Mouse (Mus musculus): Measurements from ENCODE around the gene Olfr90. TPM values are rescaled to one million over a fixed set of nuclear protein-coding genes. Genes with fewer than 3 reads are reported as not detected.
"Not testable (repeated sequence)": the region's sequence is repeated elsewhere in the genome, so short reads cannot be mapped to it uniquely, and the experiment has no call there.

Gene Olfr90
- 0.08 TPM in 1 of 2 replicates, not detected in the other for polyA plus RNA-seq (2016; fragmentation: Nextera tagmentation; extraction: Ambion mirVana)

- no peaks in the 10 kb centered on the region for H3K4me1 ChIP-seq (replicated peaks)
- no peak for DNase-seq (ENCODE audit: low spot score)
These were observed at the start of gene Olfr90 for GRCm38 (mm10) chr17:37088399-37088798. Gene Olfr90, minus strand, starts transcription at chr17:37088499.

GRCm38 (mm10) chr17:37131366-37131765, 43.1 kb upstream of the Olfr90 start:
- H3K27me3 ChIP-seq (ENCODE audit: insufficient read depth, poor library complexity, severe bottlenecking); H3K4me1 ChIP-seq (replicated peaks); H3K27ac ChIP-seq; H3K4me3 ChIP-seq; DNase-seq (ENCODE audit: low spot score); H3K9me3 ChIP-seq; H3K36me3 ChIP-seq: not testable (repeated sequence)
- 69% methylated on average over 4 of the region's 4 CpGs for WGBS

More at GRCm38 (mm10) chr17:37088399-37088798, at the start of gene Olfr90:
- Histone ChIP-seq H3K4me3 (no peak within 1 kb of the TSS), H3K9me3 (no peaks in the 10 kb centered on the region), H3K27me3 (ENCODE audit: insufficient read depth, poor library complexity, severe bottlenecking) (no peaks in the 10 kb centered on the region), H3K36me3 (no peaks in the 10 kb centered on the region), H3K27ac (no peak within 1 kb of the TSS)

GRCm38 (mm10) chr17:37119988-37120387, 31.7 kb upstream of the Olfr90 start, which contains the start of gene Olfr92:
Gene Olfr92, minus strand, starts transcription at chr17:37120088.
- Histone ChIP-seq H3K4me3 (no peak within 1 kb of the TSS), H3K9me3 (no peaks in the 10 kb centered on the region), H3K36me3 (no peaks in the 10 kb centered on the region), H3K27me3 (ENCODE audit: insufficient read depth, poor library complexity, severe bottlenecking) (no peaks in the 10 kb centered on the region), H3K4me1 (replicated peaks) (no peaks in the 10 kb centered on the region), H3K27ac (no peak within 1 kb of the TSS)
- WGBS: 93% methylated on average over 2 of the region's 2 CpGs
- no peak for DNase-seq (ENCODE audit: low spot score)

GRCm38 (mm10) chr17:37098178-37098577, 9.9 kb upstream of the Olfr90 start, which contains the start of gene Olfr91:
Gene Olfr91, minus strand, starts transcription at chr17:37098278.
- Histone ChIP-seq H3K4me1 (replicated peaks) (no peaks in the 10 kb centered on the region), H3K27ac (no peak within 1 kb of the TSS), H3K27me3 (ENCODE audit: insufficient read depth, poor library complexity, severe bottlenecking) (no peaks in the 10 kb centered on the region), H3K9me3 (no peaks in the 10 kb centered on the region), H3K36me3 (no peaks in the 10 kb centered on the region), H3K4me3 (no peak within 1 kb of the TSS)
- 90% methylated on average over 1 of the region's 1 CpGs for WGBS
- no peak for DNase-seq (ENCODE audit: low spot score)

GRCm38 (mm10) chr17:37093289-37093688, 5.0 kb upstream of the Olfr90 start:
- no peaks in the 10 kb centered on the region for H3K4me1 ChIP-seq (replicated peaks)
- H3K4me3 ChIP-seq: no peak overlapping the region
- no peak for DNase-seq (ENCODE audit: low spot score)
- H3K9me3 ChIP-seq: no peaks in the 10 kb centered on the region
- no peaks in the 10 kb centered on the region for H3K27me3 ChIP-seq (ENCODE audit: insufficient read depth, poor library complexity, severe bottlenecking)
- no peak overlapping the region for H3K27ac ChIP-seq
- WGBS: 88% methylated on average over 5 of the region's 5 CpGs
- H3K36me3 ChIP-seq: no peaks in the 10 kb centered on the region

GRCm38 (mm10) chr17:37092198-37092597, 3.9 kb upstream of the Olfr90 start:
- no peak for DNase-seq (ENCODE audit: low spot score)
- H3K27ac ChIP-seq: no peak overlapping the region
- no peaks in the 10 kb centered on the region for H3K9me3 ChIP-seq
- no peaks in the 10 kb centered on the region for H3K4me1 ChIP-seq (replicated peaks)
- no peaks in the 10 kb centered on the region for H3K36me3 ChIP-seq
- no peak overlapping the region for H3K4me3 ChIP-seq
- WGBS: 79% methylated on average over 1 of the region's 1 CpGs
- no peaks in the 10 kb centered on the region for H3K27me3 ChIP-seq (ENCODE audit: insufficient read depth, poor library complexity, severe bottlenecking)

- no peak overlapping the region for H3K4me3 ChIP-seq
- H3K27me3 ChIP-seq (ENCODE audit: insufficient read depth, poor library complexity, severe bottlenecking): no peaks in the 10 kb centered on the region
- H3K4me1 ChIP-seq (replicated peaks): no peaks in the 10 kb centered on the region
- H3K36me3 ChIP-seq: no peaks in the 10 kb centered on the region
- DNase-seq (ENCODE audit: low spot score): no peak
- no peaks in the 10 kb centered on the region for H3K9me3 ChIP-seq
- WGBS: 86% methylated on average over 10 of the region's 10 CpGs
- H3K27ac ChIP-seq: no peak overlapping the region
These were observed 2.8 kb downstream of the Olfr90 start for GRCm38 (mm10) chr17:37085545-37085944.

GRCm38 (mm10) chr17:37084632-37085031, 3.7 kb downstream of the Olfr90 start:
- Histone ChIP-seq H3K4me3 (no peak overlapping the region), H3K27ac (no peak overlapping the region), H3K9me3 (no peaks in the 10 kb centered on the region), H3K4me1 (replicated peaks) (peaks cover 7% of the 10 kb centered on the region), H3K27me3 (ENCODE audit: insufficient read depth, poor library complexity, severe bottlenecking) (no peaks in the 10 kb centered on the region), H3K36me3 (no peaks in the 10 kb centered on the region)
- WGBS: 69% methylated on average over 5 of the region's 5 CpGs
- no peak for DNase-seq (ENCODE audit: low spot score)

- Histone ChIP-seq H3K4me3 (no peak overlapping the region), H3K4me1 (replicated peaks) (peaks cover 20% of the 10 kb centered on the region), H3K9me3 (no peaks in the 10 kb centered on the region), H3K36me3 (no peaks in the 10 kb centered on the region), H3K27ac (no peak overlapping the region), H3K27me3 (ENCODE audit: insufficient read depth, poor library complexity, severe bottlenecking) (no peaks in the 10 kb centered on the region)
- 7% methylated on average over 8 of the region's 8 CpGs for WGBS
- peak; percentile 77 for DNase-seq (ENCODE audit: low spot score)
These were observed 5.0 kb downstream of the Olfr90 start for GRCm38 (mm10) chr17:37083327-37083726.

GRCm38 (mm10) chr17:37081659-37082058, 6.6 kb downstream of the Olfr90 start:
- H3K4me1 ChIP-seq (replicated peaks): peaks cover 26% of the 10 kb centered on the region
- H3K36me3 ChIP-seq: 0 out of 2 replicates have a peak, but pooled peaks cover 4% of the 10 kb centered on the region
- no peak overlapping the region for H3K27ac ChIP-seq
- no peak overlapping the region for H3K4me3 ChIP-seq
- no peak for DNase-seq (ENCODE audit: low spot score)
- 92% methylated on average over 4 of the region's 4 CpGs for WGBS
- no peaks in the 10 kb centered on the region for H3K9me3 ChIP-seq
- no peaks in the 10 kb centered on the region for H3K27me3 ChIP-seq (ENCODE audit: insufficient read depth, poor library complexity, severe bottlenecking)

GRCm38 (mm10) chr17:37080119-37080518, 8.2 kb downstream of the Olfr90 start:
- 19% methylated on average over 5 of the region's 5 CpGs for WGBS

GRCm38 (mm10) chr17:37078990-37079389, 9.3 kb downstream of the Olfr90 start:
- 6% methylated on average over 2 of the region's 2 CpGs for WGBS
- H3K27ac ChIP-seq: peak overlapping the region; percentile 53; the same call in 1 of the 2 replicates

More at GRCm38 (mm10) chr17:37080119-37080518, 8.2 kb downstream of the Olfr90 start:
- Histone ChIP-seq H3K9me3 (no peaks in the 10 kb centered on the region), H3K27ac (no peak overlapping the region), H3K36me3 (peaks cover 19% of the 10 kb centered on the region), H3K4me1 (replicated peaks) (peaks cover 26% of the 10 kb centered on the region), H3K27me3 (ENCODE audit: insufficient read depth, poor library complexity, severe bottlenecking) (no peaks in the 10 kb centered on the region), H3K4me3 (no peak overlapping the region)
- DNase-seq (ENCODE audit: low spot score): no peak

GRCm38 (mm10) chr17:37078193-37078592, 10.1 kb downstream of the Olfr90 start:
- Histone ChIP-seq H3K27ac (no peak overlapping the region), H3K36me3 (peaks cover 38% of the 10 kb centered on the region), H3K9me3 (no peaks in the 10 kb centered on the region), H3K27me3 (ENCODE audit: insufficient read depth, poor library complexity, severe bottlenecking) (no peaks in the 10 kb centered on the region), H3K4me3 (no peak overlapping the region), H3K4me1 (replicated peaks) (peaks cover 26% of the 10 kb centered on the region)
- DNase-seq (ENCODE audit: low spot score): no peak
- WGBS: 19% methylated on average over 1 of the region's 1 CpGs

More at GRCm38 (mm10) chr17:37078990-37079389, 9.3 kb downstream of the Olfr90 start:
- Histone ChIP-seq H3K9me3 (no peaks in the 10 kb centered on the region), H3K4me3 (peak overlapping the region; percentile 28; the same call in 1 of the 2 replicates), H3K36me3 (peaks cover 30% of the 10 kb centered on the region), H3K4me1 (replicated peaks) (peaks cover 26% of the 10 kb centered on the region), H3K27me3 (ENCODE audit: insufficient read depth, poor library complexity, severe bottlenecking) (no peaks in the 10 kb centered on the region)
- peak; percentile 41 for DNase-seq (ENCODE audit: low spot score)

GRCm38 (mm10) chr17:37075766-37076165, 12.5 kb downstream of the Olfr90 start:
- no peaks in the 10 kb centered on the region for H3K27me3 ChIP-seq (ENCODE audit: insufficient read depth, poor library complexity, severe bottlenecking)
- H3K4me1 ChIP-seq (replicated peaks): peaks cover 41% of the 10 kb centered on the region
- WGBS: 91% methylated on average over 2 of the region's 2 CpGs
- H3K4me3 ChIP-seq: no peak overlapping the region
- no peaks in the 10 kb centered on the region for H3K9me3 ChIP-seq
- no peak overlapping the region for H3K27ac ChIP-seq
- H3K36me3 ChIP-seq: peaks cover 61% of the 10 kb centered on the region
- DNase-seq (ENCODE audit: low spot score): no peak
